Mouse (Mus musculus) intestine, embryonic 15.5 days (tissue): ENCODE data around the gene Ccdc78. TPM values are rescaled to one million over a fixed set of nuclear protein-coding genes. Genes with fewer than 3 reads are reported as not detected.
A peak's percentile ranks its signal among the peaks of the same experiment; 100 is the strongest.
"Not testable (repeated sequence)": the region's sequence is repeated elsewhere in the genome, so short reads cannot be mapped to it uniquely, and the experiment has no call there.

ENCODE experiments used
- ATAC-seq: fragments of 200-750 bp; cut with Nextera tagmentation; 2 replicates; pipeline ENCODE4 v1.8.0; 2017; ENCODE audit warnings: moderate TSS enrichment, moderate library complexity
- H3K27ac ChIP-seq: fragments of 300-500 bp; sonication (generic); 2 replicates; pipeline ENCODE4 v1.5.1; 2015; ENCODE audit warnings: mild to moderate bottlenecking, inconsistent platforms
- H3K27me3 ChIP-seq: fragments of 300-500 bp; sonication (generic); replicated peaks from 2 replicates; pipeline ENCODE4 v1.6.1; 2015; ENCODE audit warnings: inconsistent platforms
- H3K36me3 ChIP-seq: fragments of 300-500 bp; sonication (generic); 2 replicates; pipeline ENCODE4 v1.6.1; 2015; ENCODE audit warnings: inconsistent platforms
- H3K4me1 ChIP-seq: fragments of 300-500 bp; sonication (generic); replicated peaks from 2 replicates; pipeline ENCODE4 v1.6.1; 2015; ENCODE audit warnings: inconsistent platforms
- H3K4me2 ChIP-seq: fragments of 300-500 bp; sonication (generic); replicated peaks from 2 replicates; pipeline ENCODE4 v1.6.1; 2015; ENCODE audit warnings: mild to moderate bottlenecking, inconsistent platforms
- H3K4me3 ChIP-seq: fragments of 300-500 bp; sonication (generic); replicated peaks from 2 replicates; pipeline ENCODE4 v1.5.1; 2015; ENCODE audit warnings: inconsistent platforms
- H3K9ac ChIP-seq: fragments of 300-500 bp; sonication (generic); 2 replicates; pipeline ENCODE4 v1.6.1; 2015; ENCODE audit warnings: inconsistent platforms
- H3K9me3 ChIP-seq: fragments of 300-500 bp; sonication (generic); 2 replicates; pipeline ENCODE4 v1.6.1; 2016; ENCODE audit warnings: inconsistent platforms
- WGBS: fragments of 180-500 bp; shearing (Covaris S2); methylation state at CpG from one replicate; pipeline ENCODE4 v1.1.7; 2015; 5-methylcytosine and 5-hydroxymethylcytosine counted together
- polyA plus RNA-seq: library from polyadenylated mRNA; unstranded; fragments of >200 nt; fragmentation: Nextera tagmentation; extraction: Ambion mirVana; gene quantifications from 2 replicates; pipeline ENCODE4 v1.2.1, GENCODE M21; 2015

Ccdc78 gene
- 0.15 and 0.40 TPM in 2 replicates for polyA plus RNA-seq

GRCm38 (mm10) chr17:25786280-25786679, at the start of gene Ccdc78:
Gene Ccdc78, plus strand, starts transcription at chr17:25786580.
- H3K9me3 ChIP-seq = no peaks in the 10 kb centered on the region
- H3K4me2 ChIP-seq = peak within 1 kb of the TSS; percentile 83
- peak within 1 kb of the TSS; percentile 69 for H3K9ac ChIP-seq
- peaks cover 31% of the 10 kb centered on the region for H3K36me3 ChIP-seq
- WGBS = 77% methylated on average over 3 of the region's 3 CpGs
- H3K4me3 ChIP-seq = peak within 1 kb of the TSS; percentile 74
- no peaks in the 10 kb centered on the region for H3K27me3 ChIP-seq
- H3K4me1 ChIP-seq = peaks cover 25% of the 10 kb centered on the region
- ATAC-seq = no peak
- peak within 1 kb of the TSS; percentile 84; the same call in 1 of the 2 replicates for H3K27ac ChIP-seq

- Histone ChIP-seq H3K4me3 (no peak overlapping the region), H3K9ac (no peak overlapping the region), H3K9me3 (no peaks in the 10 kb centered on the region), H3K4me2 (no peak overlapping the region), H3K27me3 (no peaks in the 10 kb centered on the region), H3K36me3 (no peaks in the 10 kb centered on the region), H3K4me1 (no peaks in the 10 kb centered on the region), H3K27ac (no peak overlapping the region)
- no peak for ATAC-seq
- WGBS = 71% methylated on average over 7 of the region's 7 CpGs
Observed at GRCm38 (mm10) chr17:25738861-25739260, 47.5 kb upstream of the Ccdc78 start.

- not testable (repeated sequence) for H3K9ac ChIP-seq, H3K9me3 ChIP-seq, H3K4me3 ChIP-seq, H3K27ac ChIP-seq, H3K4me2 ChIP-seq, ATAC-seq, H3K4me1 ChIP-seq, H3K36me3 ChIP-seq, H3K27me3 ChIP-seq
- WGBS = 75% methylated on average over 12 of the region's 12 CpGs
Observed at GRCm38 (mm10) chr17:25741471-25741870, 44.9 kb upstream of the Ccdc78 start.

- Histone ChIP-seq H3K9ac (no peak overlapping the region), H3K4me3 (no peak overlapping the region), H3K27me3 (no peaks in the 10 kb centered on the region), H3K4me1 (no peaks in the 10 kb centered on the region), H3K9me3 (no peaks in the 10 kb centered on the region), H3K27ac (no peak overlapping the region), H3K4me2 (no peak overlapping the region), H3K36me3 (no peaks in the 10 kb centered on the region)
- ATAC-seq = no peak
- WGBS = 90% methylated on average over 9 of the region's 9 CpGs
Observed at GRCm38 (mm10) chr17:25743831-25744230, 42.5 kb upstream of the Ccdc78 start.

GRCm38 (mm10) chr17:25744311-25744710, 42.1 kb upstream of the Ccdc78 start:
- H3K27me3 ChIP-seq = no peaks in the 10 kb centered on the region
- no peaks in the 10 kb centered on the region for H3K9me3 ChIP-seq
- WGBS = 77% methylated on average over 10 of the region's 10 CpGs
- H3K36me3 ChIP-seq = no peaks in the 10 kb centered on the region
- H3K4me3 ChIP-seq = no peak overlapping the region
- no peak overlapping the region for H3K4me2 ChIP-seq
- no peaks in the 10 kb centered on the region for H3K4me1 ChIP-seq
- ATAC-seq = no peak
- no peak overlapping the region for H3K27ac ChIP-seq
- H3K9ac ChIP-seq = no peak overlapping the region

GRCm38 (mm10) chr17:25748238-25748637, 38.1 kb upstream of the Ccdc78 start:
- Histone ChIP-seq H3K27me3 (no peaks in the 10 kb centered on the region), H3K36me3 (no peaks in the 10 kb centered on the region), H3K27ac (no peak overlapping the region), H3K4me3 (no peak overlapping the region), H3K4me2 (no peak overlapping the region), H3K9ac (no peak overlapping the region), H3K9me3 (no peaks in the 10 kb centered on the region), H3K4me1 (peaks cover 5% of the 10 kb centered on the region; the same call in 1 of the 2 replicates)
- ATAC-seq = no peak
- WGBS = 82% methylated on average over 4 of the region's 4 CpGs

- H3K4me3 ChIP-seq = no peak overlapping the region
- no peaks in the 10 kb centered on the region for H3K36me3 ChIP-seq
- ATAC-seq = no peak
- WGBS = 86% methylated on average over 6 of the region's 6 CpGs
- no peak overlapping the region for H3K9ac ChIP-seq
- no peak overlapping the region for H3K4me2 ChIP-seq
- no peak overlapping the region for H3K27ac ChIP-seq
- H3K4me1 ChIP-seq = peaks cover 5% of the 10 kb centered on the region; the same call in 1 of the 2 replicates
- H3K9me3 ChIP-seq = no peaks in the 10 kb centered on the region
- no peaks in the 10 kb centered on the region for H3K27me3 ChIP-seq
Observed at GRCm38 (mm10) chr17:25749314-25749713, 37.1 kb upstream of the Ccdc78 start.

- 31% methylated on average over 5 of the region's 5 CpGs for WGBS
- Histone ChIP-seq H3K4me2 (no peak overlapping the region), H3K27ac (no peak overlapping the region), H3K9ac (no peak overlapping the region), H3K27me3 (no peaks in the 10 kb centered on the region), H3K9me3 (no peaks in the 10 kb centered on the region), H3K4me1 (peaks cover 5% of the 10 kb centered on the region; the same call in 1 of the 2 replicates), H3K36me3 (no peaks in the 10 kb centered on the region), H3K4me3 (no peak overlapping the region)
- no peak for ATAC-seq
Observed at GRCm38 (mm10) chr17:25751446-25751845, 34.9 kb upstream of the Ccdc78 start.

- no peak within 1 kb of the TSS for H3K4me2 ChIP-seq
- WGBS = 78% methylated on average over 9 of the region's 9 CpGs
- peak; percentile 37; the same call in 1 of the 2 replicates for ATAC-seq
- peaks cover 5% of the 10 kb centered on the region; the same call in 1 of the 2 replicates for H3K4me1 ChIP-seq
- no peaks in the 10 kb centered on the region for H3K36me3 ChIP-seq
- H3K9ac ChIP-seq = no peak within 1 kb of the TSS
- H3K27me3 ChIP-seq = no peaks in the 10 kb centered on the region
- no peak within 1 kb of the TSS for H3K4me3 ChIP-seq
- no peak within 1 kb of the TSS for H3K27ac ChIP-seq
- H3K9me3 ChIP-seq = no peaks in the 10 kb centered on the region
Observed at GRCm38 (mm10) chr17:25754241-25754640, 32.1 kb upstream of the Ccdc78 start, which contains the start of gene Msln. Gene Msln, minus strand, starts transcription at chr17:25754378.

- WGBS = 77% methylated on average over 4 of the region's 4 CpGs
- Histone ChIP-seq H3K9me3 (no peaks in the 10 kb centered on the region), H3K27ac (no peak overlapping the region), H3K4me3 (no peak overlapping the region), H3K4me1 (peaks cover 5% of the 10 kb centered on the region; the same call in 1 of the 2 replicates), H3K9ac (no peak overlapping the region), H3K4me2 (no peak overlapping the region), H3K36me3 (no peaks in the 10 kb centered on the region), H3K27me3 (no peaks in the 10 kb centered on the region)
- ATAC-seq = no peak
Observed at GRCm38 (mm10) chr17:25755086-25755485, 31.3 kb upstream of the Ccdc78 start.

- Histone ChIP-seq H3K27ac (no peak overlapping the region), H3K4me1 (peaks cover 5% of the 10 kb centered on the region; the same call in 1 of the 2 replicates), H3K36me3 (no peaks in the 10 kb centered on the region), H3K27me3 (no peaks in the 10 kb centered on the region), H3K4me2 (no peak overlapping the region), H3K4me3 (no peak overlapping the region), H3K9ac (no peak overlapping the region), H3K9me3 (no peaks in the 10 kb centered on the region)
- ATAC-seq = peak; percentile 57
- 12% methylated on average over 4 of the region's 4 CpGs for WGBS
Observed at GRCm38 (mm10) chr17:25755627-25756377, 30.6 kb upstream of the Ccdc78 start.

GRCm38 (mm10) chr17:25756378-25757242, 29.8 kb upstream of the Ccdc78 start:
- Histone ChIP-seq H3K4me1 (peaks cover 1% of the 10 kb centered on the region; the same call in 1 of the 2 replicates), H3K4me3 (no peak overlapping the region), H3K36me3 (no peaks in the 10 kb centered on the region), H3K27me3 (no peaks in the 10 kb centered on the region), H3K27ac (peak overlapping the region; percentile 15; the same call in 1 of the 2 replicates), H3K9me3 (no peaks in the 10 kb centered on the region), H3K9ac (no peak overlapping the region), H3K4me2 (no peak overlapping the region)
- ATAC-seq = peak; percentile 62; the same call in 1 of the 2 replicates
- WGBS = 66% methylated on average over 9 of the region's 9 CpGs
